Mouse (Mus musculus) neural tube, embryonic 12.5 days (tissue): ENCODE measurements around the gene Ccdc110. TPM values are rescaled to one million over a fixed set of nuclear protein-coding genes. Genes with fewer than 3 reads are reported as not detected.

Source experiments
- ATAC-seq: fragments of 200-750 bp; cut with Nextera tagmentation; 2 replicates; pipeline ENCODE4 v1.8.0; 2017; ENCODE audit warnings: low read depth, mild to moderate bottlenecking, moderate TSS enrichment, moderate library complexity; ENCODE audit not compliant: low FRiP score
- H3K27ac ChIP-seq: fragments of 300-500 bp; sonication (generic); 2 replicates; pipeline ENCODE4 v1.5.1; 2016
- H3K27me3 ChIP-seq: fragments of 300-500 bp; sonication (generic); replicated peaks from 2 replicates; pipeline ENCODE4 v1.6.1; 2016; ENCODE audit warnings: mild to moderate bottlenecking
- H3K36me3 ChIP-seq: fragments of 300-500 bp; sonication (generic); 2 replicates; pipeline ENCODE4 v1.6.1; 2016; ENCODE audit warnings: mild to moderate bottlenecking
- H3K4me1 ChIP-seq: fragments of 300-500 bp; sonication (generic); 2 replicates; pipeline ENCODE4 v1.6.1; 2016
- H3K4me2 ChIP-seq: fragments of 300-500 bp; sonication (generic); replicated peaks from 2 replicates; pipeline ENCODE4 v1.6.1; 2016; ENCODE audit warnings: mild to moderate bottlenecking
- H3K4me3 ChIP-seq: fragments of 300-500 bp; sonication (generic); 2 replicates; pipeline ENCODE4 v1.5.1; 2016
- H3K9ac ChIP-seq: fragments of 300-500 bp; sonication (generic); 2 replicates; pipeline ENCODE4 v1.6.1; 2016; ENCODE audit warnings: mild to moderate bottlenecking
- H3K9me3 ChIP-seq: fragments of 300-500 bp; sonication (generic); 2 replicates; pipeline ENCODE4 v1.6.1; 2016; ENCODE audit warnings: mild to moderate bottlenecking
- WGBS: fragments of 180-500 bp; shearing (Covaris S2); methylation state at CpG from one replicate; pipeline ENCODE4 v1.1.7; 2016; 5-methylcytosine and 5-hydroxymethylcytosine counted together
- polyA plus RNA-seq: library from polyadenylated mRNA; unstranded; fragments of >200 nt; fragmentation: Nextera tagmentation; extraction: Ambion mirVana; gene quantifications from 2 replicates; pipeline ENCODE4 v1.2.1, GENCODE M21; 2016

Ccdc110 gene
- polyA plus RNA-seq, 1 experiment from 2014 or later: 0.11 TPM

DNA sequence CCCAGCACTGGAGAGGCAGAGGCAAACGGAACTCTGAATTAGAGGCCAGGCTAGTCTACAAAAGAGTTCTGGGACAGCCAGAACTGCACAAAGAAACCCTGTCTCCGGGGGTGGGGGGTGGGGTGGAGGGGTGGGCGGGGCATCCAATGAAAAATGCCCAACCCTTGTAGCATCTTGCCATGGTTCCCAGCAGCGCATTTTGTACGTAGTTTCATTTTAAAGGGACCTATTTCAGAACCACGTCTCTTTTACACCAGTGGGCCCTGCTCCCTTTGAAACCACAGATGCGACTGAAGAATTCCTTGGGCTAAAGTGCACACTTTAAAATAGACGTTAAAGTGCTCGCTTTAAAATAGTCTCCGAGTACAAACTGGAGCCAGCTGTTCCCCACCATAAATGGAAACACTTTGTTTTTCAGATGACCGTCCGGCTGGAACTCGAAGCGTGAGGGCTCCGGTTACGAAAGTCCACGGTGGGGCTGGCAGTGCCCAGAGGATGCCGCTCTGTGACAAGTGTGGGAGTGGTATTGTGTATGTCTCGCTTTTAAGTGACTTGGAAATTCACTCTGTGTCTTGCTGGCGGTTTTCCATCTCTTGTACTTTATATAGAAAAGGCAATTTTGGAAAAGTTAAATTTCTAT is 17.3 kb upstream of the Ccdc110 start:
- H3K4me1 ChIP-seq: no peaks in the 10 kb centered on the region
- no peaks in the 10 kb centered on the region for H3K27me3 ChIP-seq
- no peak overlapping the region for H3K4me3 ChIP-seq
- no peak overlapping the region for H3K27ac ChIP-seq
- no peaks in the 10 kb centered on the region for H3K36me3 ChIP-seq
- H3K9me3 ChIP-seq: no peaks in the 10 kb centered on the region
- no peak for ATAC-seq
- H3K9ac ChIP-seq: no peak overlapping the region
- H3K4me2 ChIP-seq: no peak overlapping the region
- WGBS: 79% methylated on average over 20 of the region's 20 CpGs

DNA sequence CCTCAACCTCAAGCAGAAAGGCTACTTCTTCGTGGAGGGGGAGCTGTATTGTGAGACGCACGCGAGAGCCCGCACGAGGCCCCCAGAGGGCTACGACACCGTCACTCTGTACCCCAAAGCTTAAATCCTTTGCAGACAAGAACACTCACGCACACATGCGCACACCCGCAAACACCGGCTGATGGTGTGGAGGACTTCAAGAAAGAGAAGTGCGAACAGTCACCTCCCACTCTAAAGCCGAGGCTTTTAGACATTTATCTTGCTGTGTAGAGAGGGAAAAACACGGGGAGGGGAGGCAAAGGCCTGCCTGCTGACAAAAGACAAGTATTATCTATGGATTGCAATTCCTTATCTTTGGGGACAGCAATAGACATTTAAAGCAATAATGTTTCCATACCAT is 15.5 kb upstream of the Ccdc110 start:
- H3K4me2 ChIP-seq: no peak overlapping the region
- 92% methylated on average over 15 of the region's 15 CpGs for WGBS

DNA sequence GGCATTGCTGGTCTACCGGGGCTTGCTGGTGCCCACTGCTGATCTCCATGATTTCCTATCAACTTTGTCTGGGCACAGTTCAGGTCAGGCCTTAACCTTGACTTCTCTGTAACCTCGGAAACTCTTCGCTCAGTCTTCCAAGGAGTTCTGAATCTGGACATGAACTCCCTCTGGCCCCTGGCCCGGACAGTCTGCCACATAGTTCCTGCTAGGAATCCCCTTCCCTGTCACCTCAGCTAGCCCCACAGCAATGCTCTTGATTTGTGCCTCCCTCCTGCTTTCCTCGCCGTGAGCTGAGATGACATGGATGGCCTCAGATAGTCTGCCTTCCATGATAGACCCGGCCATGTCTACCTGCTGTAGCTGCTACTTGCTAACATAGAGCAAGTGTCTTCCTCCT is 14.0 kb upstream of the Ccdc110 start:
- no peak for ATAC-seq
- Histone ChIP-seq H3K9me3 (no peaks in the 10 kb centered on the region), H3K36me3 (no peaks in the 10 kb centered on the region), H3K27ac (no peak overlapping the region), H3K9ac (no peak overlapping the region), H3K4me3 (no peak overlapping the region), H3K4me2 (no peak overlapping the region), H3K27me3 (no peaks in the 10 kb centered on the region), H3K4me1 (no peaks in the 10 kb centered on the region)
- WGBS: 95% methylated on average over 7 of the region's 7 CpGs

More for the DNA sequence above, 15.5 kb upstream of the Ccdc110 start:
- H3K27ac ChIP-seq: no peak overlapping the region
- no peaks in the 10 kb centered on the region for H3K27me3 ChIP-seq
- H3K9ac ChIP-seq: no peak overlapping the region
- no peak for ATAC-seq
- H3K4me3 ChIP-seq: no peak overlapping the region
- no peaks in the 10 kb centered on the region for H3K36me3 ChIP-seq
- no peaks in the 10 kb centered on the region for H3K9me3 ChIP-seq
- no peaks in the 10 kb centered on the region for H3K4me1 ChIP-seq

DNA sequence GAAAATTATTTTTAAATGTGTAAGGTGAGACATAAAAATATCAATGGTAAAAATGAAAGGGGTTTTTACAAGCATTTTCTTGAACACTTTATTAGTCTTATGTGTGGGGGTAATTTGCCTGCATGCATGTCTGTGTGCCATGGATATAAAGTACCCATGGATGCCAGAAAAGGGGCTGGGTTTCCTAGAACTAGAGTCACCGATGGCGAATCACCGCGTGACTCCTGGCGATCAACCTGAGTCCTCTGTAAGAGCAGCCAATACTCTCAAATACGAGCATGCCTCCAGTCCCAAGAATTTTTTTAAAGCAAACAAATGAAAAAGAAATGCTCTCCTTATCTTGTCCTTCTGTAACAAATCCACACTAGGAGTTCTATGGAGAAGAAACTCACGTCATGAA is 12.3 kb upstream of the Ccdc110 start:
- Histone ChIP-seq H3K9ac (no peak overlapping the region), H3K27ac (no peak overlapping the region), H3K4me1 (no peaks in the 10 kb centered on the region), H3K9me3 (no peaks in the 10 kb centered on the region), H3K27me3 (no peaks in the 10 kb centered on the region), H3K36me3 (no peaks in the 10 kb centered on the region), H3K4me3 (no peak overlapping the region), H3K4me2 (no peak overlapping the region)
- ATAC-seq: no peak
- WGBS: 97% methylated on average over 7 of the region's 7 CpGs

DNA sequence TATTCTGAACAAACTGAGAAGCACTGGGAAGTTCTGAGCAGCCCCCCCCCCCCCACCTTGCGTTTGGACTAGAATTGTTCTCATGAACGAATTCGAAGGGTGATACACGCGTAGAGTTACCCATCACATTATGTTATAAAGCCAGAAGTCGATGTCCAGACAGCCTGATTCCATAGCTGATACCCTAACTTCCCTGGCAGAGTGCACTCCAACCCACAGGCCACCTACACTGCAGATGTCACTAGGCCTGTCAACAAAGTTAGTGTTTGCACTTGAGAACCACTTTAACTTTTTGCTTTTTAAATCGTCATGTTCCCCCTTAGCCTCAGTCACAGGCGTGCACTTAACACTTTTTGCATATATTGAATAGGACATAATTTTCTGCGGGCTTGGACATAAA is 2.6 kb downstream of the Ccdc110 start:
- H3K4me2 ChIP-seq: no peak overlapping the region
- ATAC-seq: no peak
- H3K9me3 ChIP-seq: no peaks in the 10 kb centered on the region
- H3K9ac ChIP-seq: no peak overlapping the region
- no peak overlapping the region for H3K4me3 ChIP-seq
- no peaks in the 10 kb centered on the region for H3K36me3 ChIP-seq
- no peaks in the 10 kb centered on the region for H3K4me1 ChIP-seq
- WGBS: 85% methylated on average over 9 of the region's 9 CpGs
- no peak overlapping the region for H3K27ac ChIP-seq
- H3K27me3 ChIP-seq: no peaks in the 10 kb centered on the region

DNA sequence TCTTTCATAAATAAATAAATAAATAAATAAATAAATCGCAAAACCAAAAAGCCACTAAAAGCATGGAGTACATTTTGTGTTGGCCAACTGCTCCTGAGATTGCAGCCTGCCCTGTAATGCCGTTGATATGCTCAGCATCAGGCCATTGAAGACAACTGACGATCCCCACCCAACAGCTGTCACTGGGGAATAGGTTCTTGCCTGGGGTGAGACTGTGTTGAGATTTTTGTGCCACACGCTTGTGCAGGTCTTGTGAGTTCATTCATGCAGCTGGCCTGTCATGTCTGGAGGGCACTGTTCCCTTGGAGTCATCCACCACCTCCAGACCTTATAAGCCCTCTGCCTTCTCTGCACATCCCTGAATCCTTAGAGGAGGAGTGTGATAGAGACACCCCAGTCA is 11.9 kb downstream of the Ccdc110 start:
- Histone ChIP-seq H3K9ac (no peak overlapping the region), H3K4me1 (no peaks in the 10 kb centered on the region), H3K27ac (no peak overlapping the region), H3K27me3 (no peaks in the 10 kb centered on the region), H3K36me3 (no peaks in the 10 kb centered on the region), H3K4me2 (no peak overlapping the region), H3K9me3 (no peaks in the 10 kb centered on the region), H3K4me3 (no peak overlapping the region)
- WGBS: 92% methylated on average over 4 of the region's 4 CpGs
- ATAC-seq: no peak

DNA sequence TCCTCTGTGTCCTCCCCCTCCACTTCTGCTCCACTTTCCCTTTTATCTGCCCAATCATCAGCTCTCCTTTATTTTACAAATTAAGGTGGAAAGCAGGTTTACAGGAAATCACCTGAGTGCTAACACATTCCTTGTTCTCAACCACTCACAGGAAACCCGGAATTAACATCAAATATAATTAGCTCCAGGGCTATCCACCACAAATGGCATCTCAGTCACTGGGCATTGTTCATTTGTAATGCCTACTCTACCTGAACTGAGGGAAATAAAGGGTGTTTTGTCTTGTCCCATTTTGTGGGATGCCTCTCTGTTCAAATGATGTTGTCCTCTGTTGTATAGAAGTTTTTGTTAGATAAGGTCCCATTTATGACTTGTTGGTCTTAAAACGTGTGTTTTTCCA is 16.2 kb downstream of the Ccdc110 start:
- H3K36me3 ChIP-seq: no peaks in the 10 kb centered on the region
- H3K4me3 ChIP-seq: no peak overlapping the region
- no peak overlapping the region for H3K9ac ChIP-seq
- H3K9me3 ChIP-seq: no peaks in the 10 kb centered on the region
- H3K27me3 ChIP-seq: no peaks in the 10 kb centered on the region
- H3K27ac ChIP-seq: no peak overlapping the region
- 51% methylated on average over 2 of the region's 2 CpGs for WGBS
- no peak overlapping the region for H3K4me2 ChIP-seq
- H3K4me1 ChIP-seq: no peaks in the 10 kb centered on the region
- ATAC-seq: no peak

DNA sequence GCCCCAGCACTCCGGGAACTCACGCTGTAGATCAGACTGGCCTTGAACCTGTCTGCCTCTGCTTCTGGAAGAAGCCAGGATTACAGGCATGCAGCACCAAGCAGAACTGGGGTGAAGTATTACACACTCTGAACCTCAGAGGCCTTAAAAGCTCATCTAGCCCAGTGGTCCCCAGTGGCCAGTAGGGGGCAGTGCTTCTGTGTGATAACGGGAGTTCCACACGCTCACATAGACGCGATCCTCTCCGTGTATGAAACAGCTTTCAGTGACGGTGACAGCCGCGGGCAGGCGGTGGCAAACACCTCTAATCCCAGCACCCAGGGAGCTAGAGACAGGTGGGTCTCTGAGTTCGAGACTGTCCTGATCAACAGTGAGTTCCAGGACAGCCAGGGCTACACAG is 36.5 kb downstream of the Ccdc110 start:
- peaks cover 6% of the 10 kb centered on the region for H3K4me1 ChIP-seq
- H3K36me3 ChIP-seq: no peaks in the 10 kb centered on the region; the same call in 1 of the 2 replicates
- H3K4me3 ChIP-seq: no peak overlapping the region
- 98% methylated on average over 12 of the region's 12 CpGs for WGBS
- no peaks in the 10 kb centered on the region for H3K9me3 ChIP-seq
- no peak for ATAC-seq
- H3K9ac ChIP-seq: no peak overlapping the region
- no peak overlapping the region for H3K4me2 ChIP-seq
- no peaks in the 10 kb centered on the region for H3K27me3 ChIP-seq
- H3K27ac ChIP-seq: no peak overlapping the region

DNA sequence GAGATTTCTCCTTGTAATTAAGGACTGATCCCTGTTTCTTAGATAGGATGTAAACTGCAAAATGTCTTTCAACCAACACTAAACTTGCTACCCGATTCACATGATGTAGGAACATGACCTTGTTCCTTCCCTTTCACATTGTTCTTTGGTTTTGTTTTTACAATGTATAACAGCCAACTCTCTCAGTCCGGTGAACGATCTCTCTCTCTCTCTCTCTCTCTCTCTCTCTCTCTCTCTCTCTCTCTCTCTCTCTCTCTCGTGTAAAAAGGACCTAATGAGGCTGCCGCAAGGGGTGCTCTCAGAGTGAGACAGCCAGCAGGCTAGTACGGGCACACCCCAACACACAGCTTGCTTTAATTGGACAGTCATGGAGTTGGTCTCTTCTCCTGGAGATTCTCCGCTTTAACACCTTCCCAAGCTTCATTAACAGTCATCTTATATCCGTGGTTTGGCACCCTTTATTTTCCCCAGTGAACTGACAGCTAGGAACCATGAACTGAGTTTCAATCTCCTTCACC is 39.6 kb downstream of the Ccdc110 start:
- 77% methylated on average over 8 of the region's 8 CpGs for WGBS

DNA sequence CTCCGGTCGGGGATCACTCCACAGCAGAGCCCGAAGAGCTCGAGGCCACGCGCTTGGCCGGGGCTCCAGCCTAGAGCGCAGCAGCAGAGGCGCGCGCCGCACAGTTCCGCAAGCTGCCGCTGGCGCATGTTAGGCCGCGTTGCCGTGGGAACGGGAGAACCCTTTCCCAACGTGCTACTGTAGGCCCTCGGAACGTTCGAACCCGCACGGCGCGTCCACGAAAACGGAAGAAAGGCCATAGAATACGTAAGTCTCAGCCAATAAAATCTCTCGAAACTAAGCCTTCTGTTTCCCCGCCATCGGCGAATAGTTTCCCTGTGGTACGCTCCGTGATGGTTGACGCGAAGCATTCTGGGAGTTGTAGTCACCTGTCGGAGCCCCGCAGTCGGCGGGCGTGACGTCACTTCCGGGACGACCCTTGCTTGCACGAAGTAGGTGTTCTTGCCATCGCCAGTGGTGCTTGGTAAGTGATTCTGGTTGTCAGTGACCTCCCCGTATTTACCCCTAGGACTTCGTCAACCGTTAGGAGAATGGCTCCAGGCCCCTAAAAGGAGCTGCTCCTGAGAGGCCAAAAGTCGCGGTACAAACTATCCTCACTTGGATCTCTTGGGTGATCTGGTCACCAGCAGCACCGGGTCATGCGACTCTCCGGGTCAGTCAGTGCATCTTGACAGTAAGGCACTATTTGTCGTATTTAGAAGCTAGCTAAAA is 40.9 kb downstream of the Ccdc110 start, which contains the start of the genes 1700029J07Rik and Ufsp2:
Gene 1700029J07Rik (minus strand): TSS at position 127 of the 711 bp plus-strand sequence.
Gene Ufsp2 (plus strand): TSS at position 403 of the 711 bp plus-strand sequence.
- Histone ChIP-seq H3K4me1 (peaks cover 10% of the 10 kb centered on the region), H3K4me2 (peak within 1 kb of the TSS; percentile 68), H3K27ac (peak within 1 kb of the TSS; percentile 59; the same call in 1 of the 2 replicates), H3K27me3 (no peaks in the 10 kb centered on the region), H3K4me3 (peak within 1 kb of the TSS; percentile 59), H3K36me3 (peaks cover 6% of the 10 kb centered on the region; the same call in 1 of the 2 replicates), H3K9me3 (no peaks in the 10 kb centered on the region), H3K9ac (peak within 1 kb of the TSS; percentile 56)
- WGBS: under 1% methylated on average over 57 of the region's 57 CpGs
- peak; percentile 97 for ATAC-seq

More for the DNA sequence above, 39.6 kb downstream of the Ccdc110 start:
- H3K9ac ChIP-seq: no peak overlapping the region
- no peak for ATAC-seq
- peak overlapping the region; percentile 68; the same call in 1 of the 2 replicates for H3K4me2 ChIP-seq
- no peak overlapping the region for H3K4me3 ChIP-seq
- H3K36me3 ChIP-seq: peaks cover 6% of the 10 kb centered on the region; the same call in 1 of the 2 replicates
- no peaks in the 10 kb centered on the region for H3K27me3 ChIP-seq
- no peaks in the 10 kb centered on the region for H3K9me3 ChIP-seq
- no peak overlapping the region for H3K27ac ChIP-seq
- H3K4me1 ChIP-seq: peaks cover 10% of the 10 kb centered on the region

DNA sequence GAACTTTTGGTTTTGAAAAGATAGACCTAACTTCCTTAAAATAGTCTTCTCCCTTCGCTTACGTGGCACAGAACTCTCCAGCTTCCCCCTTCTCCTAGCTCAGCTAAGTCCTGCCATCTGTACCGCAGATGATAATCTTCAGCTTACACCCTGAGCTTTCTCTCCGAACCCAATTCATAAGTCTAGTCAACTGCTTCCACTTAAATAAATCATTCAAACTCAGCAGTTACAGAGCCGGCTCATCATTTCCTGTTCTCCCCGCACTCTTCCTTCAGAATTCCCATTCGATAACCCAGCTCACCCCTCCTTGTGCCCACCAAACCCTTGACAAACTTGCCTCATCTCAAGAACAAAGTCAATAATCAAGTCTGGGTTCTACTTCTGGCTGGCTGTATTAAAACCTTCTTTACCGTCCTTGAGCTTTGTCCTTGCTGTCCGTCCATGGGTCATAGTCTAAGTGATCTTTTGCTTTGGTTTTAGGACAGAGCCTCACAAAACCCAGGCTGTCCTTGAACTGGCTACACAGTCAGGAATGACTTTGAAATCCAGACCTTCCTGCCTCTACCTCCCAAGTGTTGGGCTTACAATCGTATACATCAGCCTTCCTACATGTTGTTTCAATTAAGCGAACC is 41.5 kb downstream of the Ccdc110 start:
- Histone ChIP-seq H3K4me3 (peak overlapping the region; percentile 59), H3K27me3 (no peaks in the 10 kb centered on the region), H3K36me3 (peaks cover 9% of the 10 kb centered on the region; the same call in 1 of the 2 replicates), H3K9ac (peak overlapping the region; percentile 41), H3K9me3 (no peaks in the 10 kb centered on the region), H3K27ac (no peak overlapping the region), H3K4me1 (peaks cover 10% of the 10 kb centered on the region), H3K4me2 (peak overlapping the region; percentile 68)
- 77% methylated on average over 11 of the region's 11 CpGs for WGBS
- peak; percentile 19 for ATAC-seq

DNA sequence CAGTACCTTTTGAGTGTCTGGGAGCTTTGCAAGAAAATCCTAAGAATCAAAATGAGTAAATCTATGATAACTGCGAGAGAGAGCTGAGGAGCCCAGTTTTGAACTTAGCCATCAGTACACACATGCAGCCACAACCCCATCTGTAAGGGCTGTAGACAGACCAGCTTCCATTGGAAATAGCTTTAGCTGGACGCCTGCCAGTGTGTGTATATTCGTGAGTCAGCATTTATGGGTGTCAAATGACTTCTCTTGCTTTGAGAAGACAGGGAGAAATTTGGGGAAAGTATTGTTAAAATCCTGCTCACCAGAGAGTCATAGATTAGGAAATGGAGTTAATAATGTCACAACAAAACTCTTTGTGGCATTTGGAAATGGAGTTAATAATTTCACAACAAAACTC is 52.2 kb downstream of the Ccdc110 start:
- H3K27me3 ChIP-seq: no peaks in the 10 kb centered on the region
- H3K9me3 ChIP-seq: no peaks in the 10 kb centered on the region
- peaks cover 25% of the 10 kb centered on the region for H3K36me3 ChIP-seq
- 85% methylated on average over 3 of the region's 3 CpGs for WGBS
- no peak overlapping the region for H3K4me2 ChIP-seq
- no peak overlapping the region for H3K9ac ChIP-seq
- H3K27ac ChIP-seq: no peak overlapping the region
- H3K4me1 ChIP-seq: no peaks in the 10 kb centered on the region
- no peak overlapping the region for H3K4me3 ChIP-seq
- no peak for ATAC-seq
